Mouse (Mus musculus) small intestine, adult 2 months (tissue): ENCODE results near the gene Klf12.

ENCODE experiments used
- CTCF ChIP-seq: fragments of 200-500 bp; IDR thresholded peaks from 2 replicates; pipeline ENCODE4 v1.5.1; 2012; ENCODE audit warnings: low read depth, mild to moderate bottlenecking, control low read depth, inconsistent platforms, low read length, moderate library complexity, mixed read lengths; ENCODE audit not compliant: insufficient replicate concordance, insufficient read length; ENCODE audit errors: extremely low read depth
- POLR2A ChIP-seq: fragments of 200-500 bp; IDR thresholded peaks from 2 replicates; pipeline ENCODE4 v1.6.1; 2012; ENCODE audit warnings: low read depth, mild to moderate bottlenecking, control low read depth, inconsistent platforms, low read length, moderate library complexity

GRCm38 (mm10) chr14:100198636-100199035 is 85.8 kb downstream of the Klf12 start:
- TF ChIP-seq CTCF (no peak), POLR2A (no peak)
